Mouse (Mus musculus) thymus, postnatal 10 days (tissue): ENCODE measurements around the gene Izumo2.

Experiments
- DNase-seq, 2 experiments: peaks; one replicate each; pipeline ENCODE4 v3.0.0; 2021; ENCODE audit warnings: low spot score in 2 of 2

Izumo2 gene

GRCm38 (mm10) chr7:44760366-44760765 lies 51.8 kb downstream of the Izumo2 start:
- no peak for DNase-seq

- DNase-seq = no peak
Measured at GRCm38 (mm10) chr7:44768129-44768528, 59.6 kb downstream of the Izumo2 start.
